Mouse (Mus musculus): ENCODE data around the gene Ppp1r14a. TPM values are rescaled to one million over a fixed set of nuclear protein-coding genes. Genes with fewer than 3 reads are reported as not detected.

The Ppp1r14a gene
- 5.0 and 8.7 TPM in 2 replicates for polyA plus RNA-seq (2012; rRNA removed)

DNA sequence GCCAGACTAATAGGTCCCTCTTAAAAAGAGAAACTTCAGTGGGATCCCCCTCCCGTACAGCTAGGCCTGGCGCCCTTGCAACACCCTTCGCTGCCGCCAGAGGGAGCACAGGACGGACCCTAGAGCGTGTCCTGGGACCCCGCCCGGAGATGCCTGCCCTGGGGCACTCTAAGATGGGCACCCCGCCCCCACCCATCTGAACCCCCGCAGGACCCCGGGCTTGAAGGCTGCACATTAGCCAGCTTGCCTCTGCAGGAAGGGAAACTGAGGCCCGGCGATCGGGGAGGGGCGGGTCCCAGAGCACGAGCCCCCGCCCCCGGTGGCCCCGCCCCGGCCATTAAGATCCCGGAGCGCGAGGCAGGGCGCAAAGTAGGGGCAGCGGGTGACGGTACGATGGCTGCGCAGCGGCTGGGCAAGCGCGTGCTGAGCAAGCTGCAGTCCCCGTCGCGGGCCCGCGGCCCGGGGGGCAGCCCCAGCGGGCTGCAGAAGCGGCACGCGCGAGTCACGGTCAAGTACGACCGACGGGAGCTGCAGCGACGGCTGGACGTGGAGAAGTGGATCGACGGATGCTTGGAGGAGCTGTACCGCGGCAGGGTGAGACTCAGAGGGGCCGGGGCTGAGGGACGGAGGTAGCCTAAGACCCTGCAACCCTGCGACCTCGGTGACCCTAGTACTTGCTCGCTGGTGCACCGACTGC, at the start of gene Ppp1r14a:
TSS of gene Ppp1r14a (plus strand) at position 367 of the 697 bp plus-strand sequence.
- DNase-seq (ENCODE audit: low read depth): peak; percentile 63
- TF ChIP-seq CTCF (IDR thresholded peaks at IDR 0.05; ENCODE audit: borderline replicate concordance, extremely low read depth, insufficient read depth, insufficient read length) (peak; percentile 88), POLR2A (IDR thresholded peaks at IDR 0.05; ENCODE audit: borderline replicate concordance, extremely low read depth, insufficient read depth, insufficient read length, poor library complexity, severe bottlenecking) (no peak)

DNA sequence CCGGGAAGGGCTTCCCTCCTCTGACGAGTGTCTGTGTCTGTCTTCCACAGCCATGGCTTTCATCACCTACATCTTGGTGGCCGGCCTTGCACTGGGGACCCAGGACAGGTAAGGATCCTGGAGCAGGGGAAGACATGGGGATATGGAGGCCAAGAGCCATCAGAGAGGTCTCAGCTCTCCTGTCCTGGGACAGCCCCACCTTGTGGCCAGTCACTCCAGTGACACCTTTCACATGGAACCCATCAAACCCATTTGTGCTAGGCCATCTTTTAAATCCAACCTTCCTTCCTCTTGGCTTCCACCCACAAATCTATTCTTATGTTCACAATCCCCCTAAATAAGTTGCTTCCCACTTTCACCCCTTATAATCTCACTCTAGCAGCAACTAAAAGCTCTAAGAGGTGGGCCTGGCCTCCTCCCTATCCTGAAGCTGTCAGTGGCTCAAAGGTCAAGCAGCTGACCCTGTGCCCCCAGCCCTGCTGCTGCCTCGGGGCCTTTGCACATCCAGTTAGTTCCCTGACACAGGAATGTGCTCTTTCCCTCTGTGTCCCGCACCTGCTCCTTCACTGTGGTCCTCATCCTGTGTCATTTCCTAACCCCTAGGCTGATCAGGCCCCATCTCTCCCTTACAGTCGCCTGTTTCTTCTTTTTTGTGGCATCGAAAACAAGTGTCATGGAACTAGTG, 44.2 kb upstream of the Ppp1r14a start:
- no peak for DNase-seq (ENCODE audit: low read depth)
- no peak for TF ChIP-seq POLR2A (IDR thresholded peaks at IDR 0.05; ENCODE audit: borderline replicate concordance, extremely low read depth, insufficient read depth, insufficient read length, poor library complexity, severe bottlenecking)
- peak; percentile 53 for TF ChIP-seq CTCF (IDR thresholded peaks at IDR 0.05; ENCODE audit: borderline replicate concordance, extremely low read depth, insufficient read depth, insufficient read length)

DNA sequence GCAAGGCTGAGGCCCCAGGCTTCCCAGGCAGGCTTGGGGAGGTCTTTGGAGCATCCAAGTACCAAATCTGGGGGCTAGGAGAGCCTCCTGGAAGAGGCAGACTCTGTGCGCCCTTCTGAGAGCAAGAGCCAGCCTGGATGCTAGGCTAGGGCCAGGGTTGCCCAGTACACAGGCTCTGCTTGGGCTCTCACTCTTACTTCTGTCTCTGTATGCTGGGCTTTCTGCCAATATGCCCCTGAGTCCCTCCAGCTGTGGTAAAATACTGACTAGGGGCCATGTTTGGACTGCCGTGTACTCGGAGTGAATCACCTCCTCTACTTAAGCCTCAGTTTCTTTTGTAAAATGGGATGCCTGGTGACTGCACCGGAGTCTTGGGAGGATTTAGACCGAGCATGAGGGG, 43.1 kb upstream of the Ppp1r14a start:
- DNase-seq (ENCODE audit: low read depth): no peak
- TF ChIP-seq POLR2A (IDR thresholded peaks at IDR 0.05; ENCODE audit: borderline replicate concordance, extremely low read depth, insufficient read depth, insufficient read length, poor library complexity, severe bottlenecking) (no peak), CTCF (IDR thresholded peaks at IDR 0.05; ENCODE audit: borderline replicate concordance, extremely low read depth, insufficient read depth, insufficient read length) (no peak)

- DNase-seq (ENCODE audit: low read depth): no peak
Measured at GRCm38 (mm10) chr7:29246619-29247313, 42.3 kb upstream of the Ppp1r14a start.

GRCm38 (mm10) chr7:29247314-29247700, 41.8 kb upstream of the Ppp1r14a start:
- TF ChIP-seq POLR2A (IDR thresholded peaks at IDR 0.05; ENCODE audit: borderline replicate concordance, extremely low read depth, insufficient read depth, insufficient read length, poor library complexity, severe bottlenecking) (no peak), CTCF (IDR thresholded peaks at IDR 0.05; ENCODE audit: borderline replicate concordance, extremely low read depth, insufficient read depth, insufficient read length) (peak; percentile 93)
- peak; percentile 66 for DNase-seq (ENCODE audit: low read depth)

More at GRCm38 (mm10) chr7:29246619-29247313, 42.3 kb upstream of the Ppp1r14a start:
- no peak for TF ChIP-seq CTCF (IDR thresholded peaks at IDR 0.05; ENCODE audit: borderline replicate concordance, extremely low read depth, insufficient read depth, insufficient read length)
- no peak for TF ChIP-seq POLR2A (IDR thresholded peaks at IDR 0.05; ENCODE audit: borderline replicate concordance, extremely low read depth, insufficient read depth, insufficient read length, poor library complexity, severe bottlenecking)

DNA sequence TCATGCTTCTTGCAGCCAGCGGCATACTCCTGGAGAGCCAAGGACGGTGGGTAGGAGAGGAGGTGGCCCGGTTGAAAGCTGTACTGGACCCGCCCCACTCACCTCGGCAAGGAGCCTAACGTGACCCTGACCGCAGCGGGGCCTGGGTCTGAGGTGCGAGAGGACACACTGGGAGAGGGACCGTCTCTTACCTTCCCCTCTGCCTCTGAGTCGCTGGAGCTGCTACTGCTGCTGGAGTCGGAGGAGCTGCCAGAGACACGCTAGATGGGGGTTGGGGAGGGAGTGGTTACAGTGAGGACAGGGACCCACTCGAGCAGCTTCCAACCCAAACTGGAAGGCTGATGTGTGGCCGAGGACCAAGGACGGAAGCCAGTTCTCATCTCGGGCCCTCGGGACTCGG, 41.4 kb upstream of the Ppp1r14a start:
- DNase-seq (ENCODE audit: low read depth): no peak
- no peak for TF ChIP-seq CTCF (IDR thresholded peaks at IDR 0.05; ENCODE audit: borderline replicate concordance, extremely low read depth, insufficient read depth, insufficient read length)
- no peak for TF ChIP-seq POLR2A (IDR thresholded peaks at IDR 0.05; ENCODE audit: borderline replicate concordance, extremely low read depth, insufficient read depth, insufficient read length, poor library complexity, severe bottlenecking)

- TF ChIP-seq POLR2A (IDR thresholded peaks at IDR 0.05; ENCODE audit: borderline replicate concordance, extremely low read depth, insufficient read depth, insufficient read length, poor library complexity, severe bottlenecking): no peak
- TF ChIP-seq CTCF (IDR thresholded peaks at IDR 0.05; ENCODE audit: borderline replicate concordance, extremely low read depth, insufficient read depth, insufficient read length): no peak
- DNase-seq (ENCODE audit: low read depth): no peak
Measured at GRCm38 (mm10) chr7:29248261-29248841, 40.8 kb upstream of the Ppp1r14a start, which contains the start of gene 2200002D01Rik. TSS of gene 2200002D01Rik (minus strand) at chr7:29248466.

GRCm38 (mm10) chr7:29251166-29251565, 37.9 kb upstream of the Ppp1r14a start:
- DNase-seq (ENCODE audit: low read depth): no peak
- TF ChIP-seq CTCF (IDR thresholded peaks at IDR 0.05; ENCODE audit: borderline replicate concordance, extremely low read depth, insufficient read depth, insufficient read length) (no peak), POLR2A (IDR thresholded peaks at IDR 0.05; ENCODE audit: borderline replicate concordance, extremely low read depth, insufficient read depth, insufficient read length, poor library complexity, severe bottlenecking) (no peak)

DNA sequence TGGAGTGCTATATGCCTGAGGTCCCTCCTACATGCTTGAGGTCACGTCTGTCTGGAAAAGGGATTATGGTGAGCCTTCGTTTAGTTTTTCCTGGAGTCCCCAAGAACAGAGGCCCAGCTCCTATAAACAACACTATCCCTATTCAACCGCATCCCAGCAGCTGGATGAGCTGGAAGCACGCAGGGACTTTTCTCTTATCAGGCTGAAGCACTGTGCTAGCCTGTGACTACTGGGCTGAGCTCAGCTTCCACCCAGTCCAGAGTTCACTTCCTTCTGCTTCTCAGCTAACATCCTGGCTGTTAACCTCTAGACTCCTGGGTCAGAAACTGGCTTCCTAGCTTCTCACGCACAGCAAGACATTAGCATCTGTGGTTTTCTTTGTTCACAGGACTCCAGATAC, 35.3 kb upstream of the Ppp1r14a start:
- DNase-seq (ENCODE audit: low read depth): no peak
- no peak for TF ChIP-seq CTCF (IDR thresholded peaks at IDR 0.05; ENCODE audit: borderline replicate concordance, extremely low read depth, insufficient read depth, insufficient read length)
- no peak for TF ChIP-seq POLR2A (IDR thresholded peaks at IDR 0.05; ENCODE audit: borderline replicate concordance, extremely low read depth, insufficient read depth, insufficient read length, poor library complexity, severe bottlenecking)

DNA sequence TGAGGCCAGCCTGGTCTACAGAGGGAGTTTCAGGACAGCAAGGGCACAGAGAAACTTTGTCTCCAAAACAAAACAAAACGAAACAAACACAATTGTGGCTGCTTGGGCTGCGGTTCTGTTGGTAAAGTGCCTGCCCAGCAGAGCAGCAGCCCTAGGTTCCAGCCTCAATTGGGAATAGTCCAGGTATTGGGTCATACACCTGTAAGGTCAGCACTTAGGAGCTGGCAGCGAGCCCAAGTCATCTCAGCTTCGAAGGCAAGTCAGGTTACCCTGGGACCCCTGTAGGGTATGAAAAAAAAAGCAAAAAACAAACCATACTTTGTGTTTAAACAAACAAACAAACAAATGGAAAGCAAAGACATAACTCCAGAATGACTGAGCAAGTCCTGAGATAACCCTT, 33.2 kb upstream of the Ppp1r14a start:
- no peak for DNase-seq (ENCODE audit: low read depth)
- no peak for TF ChIP-seq CTCF (IDR thresholded peaks at IDR 0.05; ENCODE audit: borderline replicate concordance, extremely low read depth, insufficient read depth, insufficient read length)
- TF ChIP-seq POLR2A (IDR thresholded peaks at IDR 0.05; ENCODE audit: borderline replicate concordance, extremely low read depth, insufficient read depth, insufficient read length, poor library complexity, severe bottlenecking): no peak

DNA sequence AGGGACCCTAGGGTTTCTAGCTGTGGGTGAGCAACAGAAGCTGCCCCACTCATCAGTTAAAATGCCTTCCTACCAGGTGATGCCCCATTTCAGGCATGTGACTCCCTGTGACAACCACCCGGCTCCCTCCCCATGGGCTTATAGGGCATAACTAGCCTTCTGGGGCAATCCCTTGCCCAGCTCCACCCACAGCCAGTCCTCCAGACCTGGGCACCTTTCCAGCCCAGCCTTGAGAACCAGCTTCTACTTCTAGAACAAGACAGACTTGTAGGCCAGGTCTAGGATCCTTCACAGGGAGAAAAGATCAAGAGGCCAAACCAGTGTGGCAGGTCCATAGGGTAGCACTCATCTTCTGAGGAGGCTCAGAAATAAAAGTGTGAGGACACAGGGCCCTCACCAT, 31.7 kb upstream of the Ppp1r14a start:
- no peak for DNase-seq (ENCODE audit: low read depth)
- TF ChIP-seq CTCF (IDR thresholded peaks at IDR 0.05; ENCODE audit: borderline replicate concordance, extremely low read depth, insufficient read depth, insufficient read length) (no peak), POLR2A (IDR thresholded peaks at IDR 0.05; ENCODE audit: borderline replicate concordance, extremely low read depth, insufficient read depth, insufficient read length, poor library complexity, severe bottlenecking) (no peak)
